Mouse (Mus musculus) liver, adult (tissue): ENCODE data around the gene Nr6a1.

ENCODE experiments used
- GATA4 ChIP-seq: IDR thresholded peaks from 2 replicates; pipeline ENCODE4 v1.6.1; 2014; ENCODE audit warnings: mild to moderate bottlenecking, low read length; ENCODE audit not compliant: insufficient replicate concordance

Nr6a1 gene

GRCm38 (mm10) chr2:38710304-38711241 is 216.9 kb downstream of the Nr6a1 start:
- TF ChIP-seq GATA4: no peak

GRCm38 (mm10) chr2:38708907-38709688 is 218.4 kb downstream of the Nr6a1 start:
- TF ChIP-seq GATA4: no peak

- TF ChIP-seq GATA4: no peak
Observed at GRCm38 (mm10) chr2:38706661-38707060, 220.8 kb downstream of the Nr6a1 start.

GRCm38 (mm10) chr2:38705036-38705435 is 222.5 kb downstream of the Nr6a1 start:
- TF ChIP-seq GATA4: no peak

- TF ChIP-seq GATA4: no peak
Observed at GRCm38 (mm10) chr2:38704336-38704735, 223.2 kb downstream of the Nr6a1 start.

- TF ChIP-seq GATA4: no peak
Observed at GRCm38 (mm10) chr2:38700177-38700576, 227.3 kb downstream of the Nr6a1 start.

- TF ChIP-seq GATA4: no peak
Observed at GRCm38 (mm10) chr2:38698623-38699022, 228.9 kb downstream of the Nr6a1 start.

- no peak for TF ChIP-seq GATA4
Observed at GRCm38 (mm10) chr2:38697128-38698120, 230.1 kb downstream of the Nr6a1 start.

- no peak for TF ChIP-seq GATA4
Observed at GRCm38 (mm10) chr2:38695770-38696169, 231.7 kb downstream of the Nr6a1 start.

GRCm38 (mm10) chr2:38691542-38691941 is 235.9 kb downstream of the Nr6a1 start:
- TF ChIP-seq GATA4: no peak

GRCm38 (mm10) chr2:38689881-38690280 is 237.6 kb downstream of the Nr6a1 start:
- TF ChIP-seq GATA4: no peak

GRCm38 (mm10) chr2:38688791-38689520 is 238.5 kb downstream of the Nr6a1 start:
- no peak for TF ChIP-seq GATA4

- TF ChIP-seq GATA4: no peak
Observed at GRCm38 (mm10) chr2:38685746-38686145, 241.7 kb downstream of the Nr6a1 start.

GRCm38 (mm10) chr2:38683083-38683482 is 244.4 kb downstream of the Nr6a1 start:
- TF ChIP-seq GATA4: no peak

- no peak for TF ChIP-seq GATA4
Observed at GRCm38 (mm10) chr2:38682209-38682608, 245.3 kb downstream of the Nr6a1 start.

GRCm38 (mm10) chr2:38678947-38679346 is 248.5 kb downstream of the Nr6a1 start:
- TF ChIP-seq GATA4: no peak
